In the genomic region with DNA sequence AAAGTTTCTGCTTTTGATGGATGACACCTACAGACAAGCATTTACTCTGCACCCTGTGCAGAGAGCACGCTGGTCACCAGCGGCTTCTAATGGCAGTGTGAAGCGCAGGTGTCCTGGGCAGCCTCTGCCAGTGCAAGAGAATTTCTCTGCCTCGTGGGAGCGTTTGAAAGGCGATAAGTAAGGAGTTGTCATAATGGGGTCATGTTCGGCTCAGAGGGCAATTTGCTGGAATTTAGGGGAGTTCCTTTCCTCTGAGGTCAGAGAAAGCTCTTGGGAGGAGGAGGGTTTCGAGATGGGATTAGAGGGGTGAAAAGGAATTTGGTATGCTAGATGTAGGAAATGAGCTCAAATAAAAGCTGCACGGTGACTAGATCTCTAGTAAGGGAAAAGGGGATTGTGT, we compare ENCODE assay signal across 14 mouse cellular contexts.
A peak's percentile ranks its signal among the peaks of the same experiment; 100 is the strongest.
DNase-seq lines count a peak whose midpoint lies in the region; ATAC-seq lines count a peak whose summit lies in the region.
"Had no signal": no experiment of that assay in that cellular context is flagged by ENCODE, and none has a peak within 500 bp of the region (broad histone marks: within the 10 kb centered on the region; RNA-seq: fewer than 3 reads in every experiment).

No protein-coding gene starts in this region.

- H3K4me1 ChIP-seq in hindbrain, embryonic 10.5 days (replicated peaks): peaks cover 12% of the 10 kb centered on the region; the same call in 1 of the 2 replicates
- H3K4me1 ChIP-seq in hindbrain, embryonic 11.5 days (replicated peaks; ENCODE audit: control insufficient read depth, insufficient read depth, low read length): no peaks in the 10 kb centered on the region
- no peaks in the 10 kb centered on the region for H3K4me1 ChIP-seq in neural tube, embryonic 15.5 days
- peaks cover 15% of the 10 kb centered on the region for H3K4me1 ChIP-seq in limb, embryonic 13.5 days
- H3K4me1 ChIP-seq in liver, embryonic 11.5 days (replicated peaks; ENCODE audit: control insufficient read depth, insufficient read depth, low read length): no peaks in the 10 kb centered on the region
- no peaks in the 10 kb centered on the region for H3K4me1 ChIP-seq in heart, embryonic 11.5 days (ENCODE audit: control insufficient read depth, insufficient read depth, low read length)

- no peak overlapping the region for H3K4me2 ChIP-seq in hindbrain, embryonic 11.5 days (replicated peaks; ENCODE audit: low read depth, low read length)
- H3K4me2 ChIP-seq in neural tube, embryonic 15.5 days: no peak overlapping the region
- H3K4me2 ChIP-seq in limb, embryonic 13.5 days (replicated peaks): no peak overlapping the region
- H3K4me2 ChIP-seq in liver, embryonic 11.5 days: no peak overlapping the region
- no peak overlapping the region for H3K4me2 ChIP-seq in heart, embryonic 11.5 days
- H3K4me2 ChIP-seq: hindbrain, embryonic 14.5 days; limb, embryonic 12.5 days had no signal

- H3K9me3 ChIP-seq in hindbrain, embryonic 10.5 days: no peaks in the 10 kb centered on the region
- no peaks in the 10 kb centered on the region for H3K9me3 ChIP-seq in hindbrain, embryonic 11.5 days (ENCODE audit: control insufficient read depth, low read length)
- H3K9me3 ChIP-seq in neural tube, embryonic 15.5 days (replicated peaks): no peaks in the 10 kb centered on the region
- no peaks in the 10 kb centered on the region for H3K9me3 ChIP-seq in limb, embryonic 13.5 days
- H3K9me3 ChIP-seq in liver, embryonic 11.5 days (ENCODE audit: control insufficient read depth, low read length): no peaks in the 10 kb centered on the region
- H3K9me3 ChIP-seq in heart, embryonic 11.5 days (replicated peaks; ENCODE audit: control insufficient read depth, low read length): no peaks in the 10 kb centered on the region
- H3K9me3 ChIP-seq: limb, embryonic 12.5 days had no signal

- no peaks in the 10 kb centered on the region for H3K36me3 ChIP-seq in hindbrain, embryonic 10.5 days
- no peaks in the 10 kb centered on the region for H3K36me3 ChIP-seq in hindbrain, embryonic 11.5 days (ENCODE audit: control insufficient read depth, insufficient read depth, low read length)
- no peaks in the 10 kb centered on the region for H3K36me3 ChIP-seq in neural tube, embryonic 15.5 days
- H3K36me3 ChIP-seq in limb, embryonic 13.5 days: no peaks in the 10 kb centered on the region
- no peaks in the 10 kb centered on the region for H3K36me3 ChIP-seq in liver, embryonic 11.5 days (ENCODE audit: control insufficient read depth, insufficient read depth, low read length)
- no peaks in the 10 kb centered on the region for H3K36me3 ChIP-seq in heart, embryonic 11.5 days (ENCODE audit: control insufficient read depth, insufficient read depth, low read length)
- H3K36me3 ChIP-seq: limb, embryonic 12.5 days had no signal

- H3K27me3 ChIP-seq in hindbrain, embryonic 10.5 days (ENCODE audit: insufficient read depth, poor library complexity, severe bottlenecking): no peaks in the 10 kb centered on the region
- H3K27me3 ChIP-seq in hindbrain, embryonic 11.5 days (ENCODE audit: control insufficient read depth, insufficient read depth, low read length): no peaks in the 10 kb centered on the region
- H3K27me3 ChIP-seq in neural tube, embryonic 15.5 days (replicated peaks): no peaks in the 10 kb centered on the region
- H3K27me3 ChIP-seq in limb, embryonic 13.5 days: peaks cover 3% of the 10 kb centered on the region; the same call in 1 of the 2 replicates
- H3K27me3 ChIP-seq in liver, embryonic 11.5 days (replicated peaks; ENCODE audit: control insufficient read depth, insufficient read depth, low read length): no peaks in the 10 kb centered on the region
- no peaks in the 10 kb centered on the region for H3K27me3 ChIP-seq in heart, embryonic 11.5 days (ENCODE audit: control insufficient read depth, insufficient read depth, low read length)

- no peak overlapping the region for H3K27ac ChIP-seq in hindbrain, embryonic 10.5 days
- H3K27ac ChIP-seq in hindbrain, embryonic 11.5 days (ENCODE audit: low read depth, low read length): no peak overlapping the region
- H3K27ac ChIP-seq in neural tube, embryonic 15.5 days (replicated peaks): no peak overlapping the region
- no peak overlapping the region for H3K27ac ChIP-seq in limb, embryonic 13.5 days
- H3K27ac ChIP-seq in liver, embryonic 11.5 days (ENCODE audit: low read depth, low read length): no peak overlapping the region
- no peak overlapping the region for H3K27ac ChIP-seq in heart, embryonic 11.5 days (ENCODE audit: low read depth, low read length)
- H3K27ac ChIP-seq: hindbrain, embryonic 14.5 days; limb, embryonic 12.5 days had no signal

- H3K4me3 ChIP-seq in hindbrain, embryonic 10.5 days: no peak overlapping the region
- no peak overlapping the region for H3K4me3 ChIP-seq in hindbrain, embryonic 11.5 days (ENCODE audit: low read depth, low read length)
- H3K4me3 ChIP-seq in neural tube, embryonic 15.5 days (replicated peaks): no peak overlapping the region
- H3K4me3 ChIP-seq in limb, embryonic 13.5 days: no peak overlapping the region
- no peak overlapping the region for H3K4me3 ChIP-seq in liver, embryonic 11.5 days (ENCODE audit: low read depth, low read length)
- no peak overlapping the region for H3K4me3 ChIP-seq in heart, embryonic 11.5 days (ENCODE audit: low read depth, low read length)
- H3K4me3 ChIP-seq: erythroblast, embryonic 14.5 days; limb, embryonic 12.5 days had no signal

- no peak for ATAC-seq in hindbrain, embryonic 11.5 days (ENCODE audit: low FRiP score)
- ATAC-seq in neural tube, embryonic 15.5 days (ENCODE audit: low FRiP score): no peak
- peak; percentile 41; the same call in 1 of the 2 replicates for ATAC-seq in limb, embryonic 13.5 days (ENCODE audit: low FRiP score, low read depth)
- ATAC-seq in liver, embryonic 11.5 days (replicated peaks; ENCODE audit: low FRiP score): no peak
- no peak for ATAC-seq in heart, embryonic 11.5 days (replicated peaks; ENCODE audit: insufficient number of reproducible peaks, low FRiP score, low TSS enrichment)
- ATAC-seq: CD4-positive, CD25-positive, alpha-beta regulatory T cell, adult 4 months had no signal

- H3K9ac ChIP-seq in hindbrain, embryonic 11.5 days (ENCODE audit: low read depth, low read length): no peak overlapping the region
- no peak overlapping the region for H3K9ac ChIP-seq in neural tube, embryonic 15.5 days (replicated peaks)
- H3K9ac ChIP-seq in limb, embryonic 13.5 days: no peak overlapping the region
- H3K9ac ChIP-seq in liver, embryonic 11.5 days (ENCODE audit: low read depth, low read length): no peak overlapping the region
- no peak overlapping the region for H3K9ac ChIP-seq in heart, embryonic 11.5 days (ENCODE audit: low read depth, low read length)
- H3K9ac ChIP-seq: hindbrain, embryonic 14.5 days; limb, embryonic 12.5 days had no signal

- peak; percentile 17 for DNase-seq in hindbrain, embryonic 10.5 days (ENCODE audit: low spot score)
- DNase-seq in hindbrain, embryonic 11.5 days (ENCODE audit: low spot score): no peak
- DNase-seq in neural tube, embryonic 10.5 days (ENCODE audit: extremely low spot score, low spot score): peak; percentile 30
- no peak for DNase-seq in liver, embryonic 11.5 days (ENCODE audit: low spot score)
- DNase-seq in thymus, postnatal 14 days: no peak
- DNase-seq: adrenal gland, postnatal 36 days; cerebellum, adult 2 months had no signal

- WGBS in hindbrain, embryonic 10.5 days: 65% methylated on average over 9 of the region's 9 CpGs
- WGBS in hindbrain, embryonic 11.5 days: 57% methylated on average over 9 of the region's 9 CpGs
- 60% methylated on average over 9 of the region's 9 CpGs for WGBS in neural tube, embryonic 15.5 days
- WGBS in limb, embryonic 13.5 days: 29% methylated on average over 9 of the region's 9 CpGs
- 60% methylated on average over 9 of the region's 9 CpGs for WGBS in liver, embryonic 11.5 days
- WGBS in heart, embryonic 11.5 days (ENCODE audit: insufficient replicate concordance): 36% methylated on average over 9 of the region's 9 CpGs

Comparison
In these comparisons a context has a peak if more than half of its experiments do, and no peak if none do; other contexts are left out.
1. DNase-seq: peak in hindbrain, embryonic 10.5 days (single experiment) and neural tube, embryonic 10.5 days (single experiment); none in hindbrain, embryonic 11.5 days (single experiment), liver, embryonic 11.5 days (single experiment) and thymus, postnatal 14 days (single experiment).